Mouse (Mus musculus) stomach, embryonic 15.5 days (tissue): ENCODE measurements around the gene Tcaim. TPM values are rescaled to one million over a fixed set of nuclear protein-coding genes. Genes with fewer than 3 reads are reported as not detected.

Source experiments
- polyA plus RNA-seq: library from polyadenylated mRNA; unstranded; fragments of >200 nt; fragmentation: Nextera tagmentation; extraction: Ambion mirVana; gene quantifications from 2 replicates; pipeline ENCODE4 v1.2.1, GENCODE M21; 2015

The Tcaim gene
- polyA plus RNA-seq, 1 experiment from 2014 or later: 6.2 TPM

Other genes starting within 250 kb of the Tcaim start
- not detected in 2 replicates for gene Topaz1, start 58.2 kb upstream of the Tcaim start, polyA plus RNA-seq
- 0.28 and 0.30 TPM in 2 replicates for gene Gm35549, start 38.5 kb downstream of the Tcaim start, polyA plus RNA-seq
- gene Zfp445, start 60.5 kb downstream of the Tcaim start, polyA plus RNA-seq: 54.9 and 56.1 TPM in 2 replicates
- gene Zkscan7, start 80.1 kb downstream of the Tcaim start, polyA plus RNA-seq: 4.0 and 4.6 TPM in 2 replicates
- gene Zfp105, start 117.5 kb downstream of the Tcaim start, polyA plus RNA-seq: 15.0 and 15.1 TPM in 2 replicates
- 29.8 and 33.1 TPM in 2 replicates for gene 1110059G10Rik, start 145.5 kb downstream of the Tcaim start, polyA plus RNA-seq
- 51.7 and 53.9 TPM in 2 replicates for gene Kif15, start 145.5 kb downstream of the Tcaim start, polyA plus RNA-seq
- gene Tmem42, start 215.8 kb downstream of the Tcaim start, polyA plus RNA-seq: 20.6 and 21.2 TPM in 2 replicates
- gene Tgm4, start 229.2 kb downstream of the Tcaim start, polyA plus RNA-seq: 0.53 and 0.57 TPM in 2 replicates